Mouse (Mus musculus) midbrain, embryonic 16.5 days (tissue): Measurements from ENCODE around the gene Fermt2. TPM values are rescaled to one million over a fixed set of nuclear protein-coding genes. Genes with fewer than 3 reads are reported as not detected.

Experiments used
- ATAC-seq: fragments of 200-750 bp; cut with Nextera tagmentation; 2 replicates; pipeline ENCODE4 v1.8.0; 2017; ENCODE audit warnings: moderate TSS enrichment
- H3K27ac ChIP-seq: fragments of 300-500 bp; sonication (generic); 2 replicates; pipeline ENCODE4 v1.5.1; 2014; ENCODE audit warnings: mild to moderate bottlenecking, low read length, mixed read lengths
- H3K27me3 ChIP-seq: fragments of 300-500 bp; sonication (generic); 2 replicates; pipeline ENCODE4 v1.6.1; 2014; ENCODE audit warnings: low read depth, low read length, mixed read lengths; ENCODE audit not compliant: control insufficient read depth, insufficient read depth
- H3K36me3 ChIP-seq: fragments of 300-500 bp; sonication (generic); 2 replicates; pipeline ENCODE4 v1.6.1; 2014; ENCODE audit warnings: mild to moderate bottlenecking, low read length, moderate library complexity, mixed read lengths; ENCODE audit not compliant: control insufficient read depth, insufficient read depth
- H3K4me1 ChIP-seq: fragments of 300-500 bp; sonication (generic); 2 replicates; pipeline ENCODE4 v1.6.1; 2014; ENCODE audit warnings: mild to moderate bottlenecking, low read length, mixed read lengths; ENCODE audit not compliant: control insufficient read depth, insufficient read depth
- H3K4me2 ChIP-seq: fragments of 300-500 bp; sonication (generic); 2 replicates; pipeline ENCODE4 v1.6.1; 2014; ENCODE audit warnings: mild to moderate bottlenecking, low read length, mixed read lengths
- H3K4me3 ChIP-seq: fragments of 300-500 bp; sonication (generic); 2 replicates; pipeline ENCODE4 v1.5.1; 2014; ENCODE audit warnings: low read depth, mild to moderate bottlenecking, low read length, moderate library complexity, mixed read lengths
- H3K9ac ChIP-seq: fragments of 300-500 bp; sonication (generic); 2 replicates; pipeline ENCODE4 v1.6.1; 2014; ENCODE audit warnings: low read depth, low read length, mixed read lengths
- H3K9me3 ChIP-seq: fragments of 300-500 bp; sonication (generic); replicated peaks from 2 replicates; pipeline ENCODE4 v1.6.1; 2014; ENCODE audit warnings: mild to moderate bottlenecking, low read length, mixed read lengths; ENCODE audit not compliant: control insufficient read depth, poor library complexity, severe bottlenecking
- WGBS: fragments of 180-500 bp; shearing (Covaris S2); extraction: QIAGEN DNeasy Blood & Tissue Kit; methylation state at CpG from one replicate; pipeline ENCODE4 v1.1.7; 2014; 5-methylcytosine and 5-hydroxymethylcytosine counted together
- polyA plus RNA-seq: library from polyadenylated mRNA; unstranded; fragments of >200 nt; fragmentation: Nextera tagmentation; extraction: Ambion mirVana; gene quantifications from 2 replicates; pipeline ENCODE4 v1.2.1, GENCODE M21; 2015

The Fermt2 gene
- polyA plus RNA-seq, 1 experiment from 2014 or later = 66.4 TPM

GRCm38 (mm10) chr14:45528861-45529260 lies 1.1 kb downstream of the Fermt2 start:
- peak overlapping the region; percentile 88 for H3K4me3 ChIP-seq
- under 1% methylated on average over 13 of the region's 13 CpGs for WGBS
- peak; percentile 13; the same call in 1 of the 2 replicates for ATAC-seq

GRCm38 (mm10) chr14:45515771-45516170 lies 14.1 kb downstream of the Fermt2 start:
- Histone ChIP-seq H3K4me2 (no peak overlapping the region), H3K4me1 (no peaks in the 10 kb centered on the region), H3K36me3 (no peaks in the 10 kb centered on the region), H3K27ac (no peak overlapping the region), H3K9ac (no peak overlapping the region), H3K4me3 (no peak overlapping the region), H3K27me3 (no peaks in the 10 kb centered on the region), H3K9me3 (no peaks in the 10 kb centered on the region)
- ATAC-seq = no peak
- 85% methylated on average over 11 of the region's 11 CpGs for WGBS

More at GRCm38 (mm10) chr14:45528861-45529260, 1.1 kb downstream of the Fermt2 start:
- Histone ChIP-seq H3K4me1 (peaks cover 23% of the 10 kb centered on the region), H3K27ac (peak overlapping the region; percentile 91; the same call in 1 of the 2 replicates), H3K4me2 (peak overlapping the region; percentile 66), H3K9me3 (no peaks in the 10 kb centered on the region), H3K9ac (peak overlapping the region; percentile 85), H3K27me3 (no peaks in the 10 kb centered on the region), H3K36me3 (no peaks in the 10 kb centered on the region)

GRCm38 (mm10) chr14:45510787-45511186 lies 19.1 kb downstream of the Fermt2 start:
- H3K4me3 ChIP-seq = no peak overlapping the region
- no peak overlapping the region for H3K27ac ChIP-seq
- 63% methylated on average over 4 of the region's 4 CpGs for WGBS
- no peak overlapping the region for H3K9ac ChIP-seq
- H3K9me3 ChIP-seq = no peaks in the 10 kb centered on the region
- no peaks in the 10 kb centered on the region for H3K36me3 ChIP-seq
- H3K27me3 ChIP-seq = no peaks in the 10 kb centered on the region
- H3K4me2 ChIP-seq = no peak overlapping the region
- no peak for ATAC-seq
- peaks cover 24% of the 10 kb centered on the region for H3K4me1 ChIP-seq

GRCm38 (mm10) chr14:45507923-45508322 lies 22.0 kb downstream of the Fermt2 start:
- H3K27me3 ChIP-seq = no peaks in the 10 kb centered on the region
- no peak overlapping the region for H3K4me2 ChIP-seq
- ATAC-seq = no peak
- H3K9me3 ChIP-seq = no peaks in the 10 kb centered on the region
- 47% methylated on average over 4 of the region's 4 CpGs for WGBS
- 0 out of 2 replicates have a peak overlapping the region, but pooled peaks have one; percentile 8 for H3K27ac ChIP-seq
- H3K9ac ChIP-seq = no peak overlapping the region
- H3K4me3 ChIP-seq = no peak overlapping the region
- H3K36me3 ChIP-seq = no peaks in the 10 kb centered on the region
- H3K4me1 ChIP-seq = peaks cover 24% of the 10 kb centered on the region

GRCm38 (mm10) chr14:45507447-45507846 lies 22.5 kb downstream of the Fermt2 start:
- H3K4me2 ChIP-seq = no peak overlapping the region
- H3K27me3 ChIP-seq = no peaks in the 10 kb centered on the region
- ATAC-seq = no peak
- H3K9me3 ChIP-seq = no peaks in the 10 kb centered on the region
- no peak overlapping the region for H3K4me3 ChIP-seq
- H3K27ac ChIP-seq = 0 out of 2 replicates have a peak overlapping the region, but pooled peaks have one; percentile 15
- 60% methylated on average over 3 of the region's 3 CpGs for WGBS
- no peaks in the 10 kb centered on the region for H3K36me3 ChIP-seq
- H3K4me1 ChIP-seq = peaks cover 24% of the 10 kb centered on the region
- no peak overlapping the region for H3K9ac ChIP-seq

GRCm38 (mm10) chr14:45507032-45507431 lies 22.9 kb downstream of the Fermt2 start:
- WGBS = 20% methylated on average over 6 of the region's 6 CpGs
- 0 out of 2 replicates have a peak, but pooled peaks have one; percentile 44 for ATAC-seq

GRCm38 (mm10) chr14:45506165-45506564 lies 23.8 kb downstream of the Fermt2 start:
- Histone ChIP-seq H3K4me3 (no peak overlapping the region), H3K9me3 (no peaks in the 10 kb centered on the region), H3K27ac (no peak overlapping the region), H3K9ac (no peak overlapping the region), H3K4me2 (no peak overlapping the region), H3K36me3 (no peaks in the 10 kb centered on the region), H3K4me1 (peaks cover 24% of the 10 kb centered on the region), H3K27me3 (no peaks in the 10 kb centered on the region)
- WGBS = 92% methylated on average over 4 of the region's 4 CpGs
- no peak for ATAC-seq

More at GRCm38 (mm10) chr14:45507032-45507431, 22.9 kb downstream of the Fermt2 start:
- Histone ChIP-seq H3K4me1 (peaks cover 24% of the 10 kb centered on the region), H3K9ac (no peak overlapping the region), H3K27me3 (no peaks in the 10 kb centered on the region), H3K4me3 (no peak overlapping the region), H3K36me3 (no peaks in the 10 kb centered on the region), H3K9me3 (no peaks in the 10 kb centered on the region), H3K27ac (0 out of 2 replicates have a peak overlapping the region, but pooled peaks have one; percentile 15), H3K4me2 (no peak overlapping the region)

GRCm38 (mm10) chr14:45504422-45505113 lies 25.4 kb downstream of the Fermt2 start:
- Histone ChIP-seq H3K27me3 (no peaks in the 10 kb centered on the region), H3K9me3 (no peaks in the 10 kb centered on the region), H3K4me3 (no peak overlapping the region), H3K27ac (no peak overlapping the region), H3K4me1 (peaks cover 22% of the 10 kb centered on the region), H3K4me2 (no peak overlapping the region), H3K9ac (no peak overlapping the region), H3K36me3 (no peaks in the 10 kb centered on the region)
- no peak for ATAC-seq
- WGBS = 92% methylated on average over 10 of the region's 10 CpGs

- Histone ChIP-seq H3K9ac (no peak overlapping the region), H3K4me2 (no peak overlapping the region), H3K4me1 (peaks cover 18% of the 10 kb centered on the region), H3K4me3 (no peak overlapping the region), H3K36me3 (no peaks in the 10 kb centered on the region), H3K27me3 (no peaks in the 10 kb centered on the region), H3K9me3 (no peaks in the 10 kb centered on the region), H3K27ac (no peak overlapping the region)
- 74% methylated on average over 3 of the region's 3 CpGs for WGBS
- no peak for ATAC-seq
Observed at GRCm38 (mm10) chr14:45503934-45504333, 26.0 kb downstream of the Fermt2 start.
